Mouse (Mus musculus) kidney, embryonic 16.5 days (tissue): ENCODE results near the gene Oprl1. TPM values are rescaled to one million over a fixed set of nuclear protein-coding genes. Genes with fewer than 3 reads are reported as not detected.

ENCODE experiments used
- ATAC-seq: fragments of 200-750 bp; cut with Nextera tagmentation; 2 replicates; pipeline ENCODE4 v1.8.0; 2017; ENCODE audit warnings: moderate TSS enrichment; ENCODE audit not compliant: low FRiP score, low TSS enrichment
- H3K27ac ChIP-seq: fragments of 300-500 bp; sonication (generic); 2 replicates; pipeline ENCODE4 v1.5.1; 2014; ENCODE audit warnings: low read length
- H3K27me3 ChIP-seq: fragments of 300-500 bp; sonication (generic); 2 replicates; pipeline ENCODE4 v1.6.1; 2014; ENCODE audit warnings: low read length, control low read depth, mixed read lengths; ENCODE audit not compliant: insufficient read depth
- H3K36me3 ChIP-seq: fragments of 300-500 bp; sonication (generic); 2 replicates; pipeline ENCODE4 v1.6.1; 2014; ENCODE audit warnings: low read length, control low read depth, mixed read lengths; ENCODE audit not compliant: insufficient read depth
- H3K4me1 ChIP-seq: fragments of 300-500 bp; sonication (generic); 2 replicates; pipeline ENCODE4 v1.6.1; 2014; ENCODE audit warnings: low read length, control low read depth, mixed read lengths; ENCODE audit not compliant: insufficient read depth
- H3K4me2 ChIP-seq: fragments of 300-500 bp; sonication (generic); replicated peaks from 2 replicates; pipeline ENCODE4 v1.6.1; 2014; ENCODE audit warnings: low read depth, low read length
- H3K4me3 ChIP-seq: fragments of 300-500 bp; sonication (generic); 2 replicates; pipeline ENCODE4 v1.5.1; 2014; ENCODE audit warnings: mild to moderate bottlenecking, low read length
- H3K9ac ChIP-seq: fragments of 300-500 bp; sonication (generic); replicated peaks from 2 replicates; pipeline ENCODE4 v1.6.1; 2014; ENCODE audit warnings: low read length
- H3K9me3 ChIP-seq: fragments of 300-500 bp; sonication (generic); 2 replicates; pipeline ENCODE4 v1.6.1; 2016; ENCODE audit warnings: low read length, control low read depth
- WGBS: fragments of 180-500 bp; shearing (Covaris S2); extraction: QIAGEN DNeasy Blood & Tissue Kit; methylation state at CpG from one replicate; pipeline ENCODE4 v1.1.7; 2014; 5-methylcytosine and 5-hydroxymethylcytosine counted together
- polyA plus RNA-seq: library from polyadenylated mRNA; unstranded; fragments of >200 nt; fragmentation: Nextera tagmentation; extraction: Ambion mirVana; gene quantifications from 2 replicates; pipeline ENCODE4 v1.2.1, GENCODE M21; 2015

The Oprl1 gene
- polyA plus RNA-seq = 0.50 and 0.67 TPM in 2 replicates

GRCm38 (mm10) chr2:181714903-181715326 is at the start of gene Oprl1:
Gene Oprl1 (plus strand): TSS chr2:181715016.
- H3K4me1 ChIP-seq = peaks cover 3% of the 10 kb centered on the region; the same call in 1 of the 2 replicates
- no peak within 1 kb of the TSS for H3K4me3 ChIP-seq
- no peak within 1 kb of the TSS for H3K27ac ChIP-seq
- H3K9me3 ChIP-seq = no peaks in the 10 kb centered on the region
- peaks cover 2% of the 10 kb centered on the region; the same call in 1 of the 2 replicates for H3K27me3 ChIP-seq
- WGBS = 3% methylated on average over 7 of the region's 7 CpGs
- no peak within 1 kb of the TSS; the same call in 1 of the 2 replicates for H3K9ac ChIP-seq
- H3K36me3 ChIP-seq = no peaks in the 10 kb centered on the region
- ATAC-seq = no peak
- H3K4me2 ChIP-seq = peak within 1 kb of the TSS; percentile 30

GRCm38 (mm10) chr2:181670285-181670912 is 44.4 kb upstream of the Oprl1 start:
- Histone ChIP-seq H3K27ac (peak overlapping the region; percentile 51), H3K4me2 (peak overlapping the region; percentile 72), H3K9me3 (no peaks in the 10 kb centered on the region; the same call in 1 of the 2 replicates), H3K4me3 (peak overlapping the region; percentile 55), H3K27me3 (peaks cover 53% of the 10 kb centered on the region), H3K9ac (peak overlapping the region; percentile 60), H3K4me1 (peaks cover 21% of the 10 kb centered on the region), H3K36me3 (no peaks in the 10 kb centered on the region)
- WGBS = 4% methylated on average over 56 of the region's 56 CpGs
- peak; percentile 27; the same call in 1 of the 2 replicates for ATAC-seq

GRCm38 (mm10) chr2:181670913-181671311 is 43.9 kb upstream of the Oprl1 start:
- no peaks in the 10 kb centered on the region; the same call in 1 of the 2 replicates for H3K9me3 ChIP-seq
- peaks cover 53% of the 10 kb centered on the region for H3K27me3 ChIP-seq
- under 1% methylated on average over 41 of the region's 41 CpGs for WGBS
- no peaks in the 10 kb centered on the region for H3K36me3 ChIP-seq
- peak overlapping the region; percentile 51 for H3K27ac ChIP-seq
- peak overlapping the region; percentile 55 for H3K4me3 ChIP-seq
- H3K4me1 ChIP-seq = peaks cover 26% of the 10 kb centered on the region
- H3K9ac ChIP-seq = peak overlapping the region; percentile 60
- H3K4me2 ChIP-seq = peak overlapping the region; percentile 72
- ATAC-seq = no peak

- peak; percentile 6; the same call in 1 of the 2 replicates for ATAC-seq
- H3K9ac ChIP-seq = peak within 1 kb of the TSS; percentile 60
These were observed 43.5 kb upstream of the Oprl1 start, which contains the start of gene Sox18 for GRCm38 (mm10) chr2:181671326-181671725. Gene Sox18 (minus strand): TSS chr2:181671640.

GRCm38 (mm10) chr2:181671984-181672383 is 42.8 kb upstream of the Oprl1 start:
- Histone ChIP-seq H3K4me1 (peaks cover 28% of the 10 kb centered on the region), H3K27ac (no peak overlapping the region), H3K9ac (no peak overlapping the region), H3K4me2 (peak overlapping the region; percentile 72), H3K27me3 (peaks cover 53% of the 10 kb centered on the region), H3K36me3 (no peaks in the 10 kb centered on the region), H3K9me3 (no peaks in the 10 kb centered on the region; the same call in 1 of the 2 replicates), H3K4me3 (peak overlapping the region; percentile 55; the same call in 1 of the 2 replicates)
- WGBS = 22% methylated on average over 7 of the region's 7 CpGs
- ATAC-seq = no peak

More at GRCm38 (mm10) chr2:181671326-181671725, 43.5 kb upstream of the Oprl1 start, which contains the start of gene Sox18:
- H3K4me3 ChIP-seq = peak within 1 kb of the TSS; percentile 55
- H3K4me2 ChIP-seq = peak within 1 kb of the TSS; percentile 72
- H3K4me1 ChIP-seq = peaks cover 28% of the 10 kb centered on the region
- WGBS = 0% methylated on average over 43 of the region's 43 CpGs
- no peaks in the 10 kb centered on the region; the same call in 1 of the 2 replicates for H3K9me3 ChIP-seq
- H3K27me3 ChIP-seq = peaks cover 53% of the 10 kb centered on the region
- H3K36me3 ChIP-seq = no peaks in the 10 kb centered on the region
- peak within 1 kb of the TSS; percentile 51 for H3K27ac ChIP-seq

- peaks cover 49% of the 10 kb centered on the region for H3K27me3 ChIP-seq
- H3K36me3 ChIP-seq = no peaks in the 10 kb centered on the region
- peaks cover 28% of the 10 kb centered on the region for H3K4me1 ChIP-seq
- no peak overlapping the region for H3K27ac ChIP-seq
- no peaks in the 10 kb centered on the region for H3K9me3 ChIP-seq
- ATAC-seq = no peak
- no peak overlapping the region for H3K4me3 ChIP-seq
- H3K9ac ChIP-seq = no peak overlapping the region
- H3K4me2 ChIP-seq = no peak overlapping the region
- WGBS = 56% methylated on average over 1 of the region's 1 CpGs
These were observed 41.3 kb upstream of the Oprl1 start for GRCm38 (mm10) chr2:181673501-181673900.

- 78% methylated on average over 4 of the region's 4 CpGs for WGBS
- no peak overlapping the region for H3K9ac ChIP-seq
- H3K27ac ChIP-seq = no peak overlapping the region
- H3K36me3 ChIP-seq = no peaks in the 10 kb centered on the region
- no peak overlapping the region for H3K4me2 ChIP-seq
- H3K4me1 ChIP-seq = peaks cover 33% of the 10 kb centered on the region
- H3K4me3 ChIP-seq = no peak overlapping the region
- ATAC-seq = no peak
- no peaks in the 10 kb centered on the region for H3K9me3 ChIP-seq
- H3K27me3 ChIP-seq = peaks cover 35% of the 10 kb centered on the region
These were observed 39.9 kb upstream of the Oprl1 start for GRCm38 (mm10) chr2:181674934-181675333.

- H3K27ac ChIP-seq = peak overlapping the region; percentile 63; the same call in 1 of the 2 replicates
These were observed 39.4 kb upstream of the Oprl1 start for GRCm38 (mm10) chr2:181675454-181675853.

GRCm38 (mm10) chr2:181676424-181676823 is 38.4 kb upstream of the Oprl1 start:
- Histone ChIP-seq H3K27me3 (peaks cover 20% of the 10 kb centered on the region), H3K9me3 (no peaks in the 10 kb centered on the region), H3K4me1 (peaks cover 28% of the 10 kb centered on the region), H3K4me2 (no peak overlapping the region), H3K9ac (no peak overlapping the region), H3K36me3 (no peaks in the 10 kb centered on the region), H3K27ac (peak overlapping the region; percentile 63), H3K4me3 (no peak overlapping the region)
- ATAC-seq = no peak
- 62% methylated on average over 2 of the region's 2 CpGs for WGBS

More at GRCm38 (mm10) chr2:181675454-181675853, 39.4 kb upstream of the Oprl1 start:
- 2% methylated on average over 14 of the region's 14 CpGs for WGBS
- Histone ChIP-seq H3K9me3 (no peaks in the 10 kb centered on the region), H3K36me3 (no peaks in the 10 kb centered on the region), H3K4me3 (peak overlapping the region; percentile 27), H3K9ac (peak overlapping the region; percentile 49; the same call in 1 of the 2 replicates), H3K4me1 (peaks cover 27% of the 10 kb centered on the region), H3K4me2 (peak overlapping the region; percentile 55), H3K27me3 (peaks cover 30% of the 10 kb centered on the region)
- ATAC-seq = peak; percentile 34
